In the genomic region with DNA sequence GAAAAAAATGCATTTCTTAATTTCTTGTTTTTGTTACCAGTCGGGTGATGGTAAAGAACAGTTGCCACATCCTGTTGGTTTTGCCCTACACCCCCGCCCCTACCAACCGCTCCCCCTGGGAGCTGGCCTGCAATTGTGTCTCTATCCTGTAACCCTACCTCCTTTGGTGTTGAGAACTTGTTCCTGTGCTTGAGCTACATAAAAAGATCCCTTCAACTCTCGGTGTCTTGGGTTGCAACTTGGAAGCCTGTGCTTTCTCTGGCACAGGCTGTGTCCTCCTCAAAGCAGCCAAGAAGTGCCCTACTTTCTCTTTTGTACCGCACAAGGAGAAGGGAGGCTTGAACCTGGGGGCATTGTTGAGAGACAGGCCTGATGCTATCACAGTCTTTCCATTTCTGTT, we compare ENCODE assay signal across 10 mouse cellular contexts.
DNase-seq lines count a peak whose midpoint lies in the region; ATAC-seq and TF ChIP-seq lines count a peak whose summit lies in the region.
"Had no signal": no experiment of that assay in that cellular context is flagged by ENCODE, and none has a peak within 500 bp of the region (broad histone marks: within the 10 kb centered on the region; RNA-seq: fewer than 3 reads in every experiment).

No protein-coding gene starts in this region.

- no peak overlapping the region for H3K4me2 ChIP-seq in embryonic facial prominence, embryonic 15.5 days (replicated peaks)
- H3K4me2 ChIP-seq in lung, embryonic 16.5 days (ENCODE audit: low read depth, low read length) = no peak overlapping the region
- H3K4me2 ChIP-seq: forebrain, embryonic 15.5 days had no signal

- no peak overlapping the region for H3K9ac ChIP-seq in embryonic facial prominence, embryonic 15.5 days
- H3K9ac ChIP-seq in lung, embryonic 16.5 days (ENCODE audit: low read length) = no peak overlapping the region
- H3K9ac ChIP-seq: forebrain, embryonic 15.5 days had no signal

- H3K27me3 ChIP-seq in embryonic facial prominence, embryonic 15.5 days = no peaks in the 10 kb centered on the region
- H3K27me3 ChIP-seq in embryonic facial prominence, embryonic 10.5 days (replicated peaks; ENCODE audit: low read depth, poor library complexity, severe bottlenecking) = no peaks in the 10 kb centered on the region
- no peaks in the 10 kb centered on the region for H3K27me3 ChIP-seq in lung, embryonic 16.5 days (ENCODE audit: control insufficient read depth, insufficient read depth, low read depth, low read length)
- H3K27me3 ChIP-seq: forebrain, embryonic 15.5 days had no signal

- 59% methylated on average over 5 of the region's 5 CpGs for WGBS in embryonic facial prominence, embryonic 15.5 days
- WGBS in embryonic facial prominence, embryonic 10.5 days = 76% methylated on average over 5 of the region's 5 CpGs
- WGBS in lung, embryonic 16.5 days = 66% methylated on average over 5 of the region's 5 CpGs
- 53% methylated on average over 5 of the region's 5 CpGs for WGBS in lung, adult 2 months

- TF ChIP-seq CTCF in lung, adult 2 months (IDR thresholded peaks at IDR 0.05; ENCODE audit: insufficient read depth, low read length) = no peak

- H3K9me3 ChIP-seq in embryonic facial prominence, embryonic 15.5 days (replicated peaks) = no peaks in the 10 kb centered on the region
- no peaks in the 10 kb centered on the region for H3K9me3 ChIP-seq in embryonic facial prominence, embryonic 10.5 days
- H3K9me3 ChIP-seq in lung, embryonic 16.5 days (ENCODE audit: control insufficient read depth, low read length) = no peaks in the 10 kb centered on the region
- H3K9me3 ChIP-seq: forebrain, embryonic 15.5 days had no signal

- 0 out of 2 replicates have a peak overlapping the region, but pooled peaks have one; percentile 11 for H3K27ac ChIP-seq in embryonic facial prominence, embryonic 15.5 days (replicated peaks)
- no peak overlapping the region for H3K27ac ChIP-seq in embryonic facial prominence, embryonic 10.5 days (replicated peaks)
- peak overlapping the region; percentile 61 for H3K27ac ChIP-seq in lung, embryonic 16.5 days (ENCODE audit: low read length)
- H3K27ac ChIP-seq: forebrain, embryonic 15.5 days had no signal

- H3K4me3 ChIP-seq in embryonic facial prominence, embryonic 15.5 days (replicated peaks) = no peak overlapping the region
- H3K4me3 ChIP-seq in embryonic facial prominence, embryonic 10.5 days = no peak overlapping the region
- no peak overlapping the region for H3K4me3 ChIP-seq in lung, embryonic 16.5 days (ENCODE audit: low read length)
- no peak overlapping the region for H3K4me3 ChIP-seq in lung, adult 2 months (replicated peaks; ENCODE audit: extremely low read depth, low read depth, low read length)
- H3K4me3 ChIP-seq: forebrain, embryonic 15.5 days had no signal

- H3K36me3 ChIP-seq in embryonic facial prominence, embryonic 15.5 days = no peaks in the 10 kb centered on the region
- H3K36me3 ChIP-seq in embryonic facial prominence, embryonic 10.5 days (replicated peaks) = no peaks in the 10 kb centered on the region
- no peaks in the 10 kb centered on the region for H3K36me3 ChIP-seq in lung, embryonic 16.5 days (ENCODE audit: control insufficient read depth, insufficient read depth, low read length)
- H3K36me3 ChIP-seq: forebrain, embryonic 15.5 days had no signal

- no peak for DNase-seq in embryonic facial prominence, embryonic 10.5 days (ENCODE audit: low spot score)
- no peak for DNase-seq in lung, adult 2 months
- DNase-seq in thymus, postnatal 36 days = peak; percentile 70 to 85
- no peak for DNase-seq in Muller cell, postnatal 12 days (ENCODE audit: inconsistent ontology term)
- no peak for DNase-seq in frontal cortex, postnatal 14 days (ENCODE audit: low spot score in 2 of 2)

- TF ChIP-seq POLR2A in lung, adult 2 months (IDR thresholded peaks at IDR 0.05; ENCODE audit: borderline replicate concordance, extremely low read depth, low read depth, low read length) = no peak

- no peak for ATAC-seq in embryonic facial prominence, embryonic 15.5 days (ENCODE audit: insufficient number of reproducible peaks, low FRiP score, low TSS enrichment, low read depth)
- no peak for ATAC-seq in lung, embryonic 16.5 days (ENCODE audit: low read depth)
- ATAC-seq in monocyte, adult 5-6 weeks (replicated peaks; ENCODE audit: insufficient number of reproducible peaks, low FRiP score, low TSS enrichment, poor library complexity, severe bottlenecking) = peak; percentile 41; the same call in 1 of the 2 replicates
- ATAC-seq: forebrain, embryonic 15.5 days; hindbrain, embryonic 16.5 days had no signal

- peaks cover 9% of the 10 kb centered on the region; the same call in 1 of the 2 replicates for H3K4me1 ChIP-seq in embryonic facial prominence, embryonic 15.5 days
- H3K4me1 ChIP-seq in embryonic facial prominence, embryonic 10.5 days = peaks cover 16% of the 10 kb centered on the region
- peaks cover 6% of the 10 kb centered on the region; the same call in 1 of the 2 replicates for H3K4me1 ChIP-seq in lung, embryonic 16.5 days (replicated peaks; ENCODE audit: control insufficient read depth, insufficient read depth, low read length)
- peaks cover 12% of the 10 kb centered on the region for H3K4me1 ChIP-seq in lung, adult 2 months (ENCODE audit: control insufficient read depth, insufficient read depth, low read length)

Comparison
In these comparisons a context has a peak if more than half of its experiments do, and no peak if none do; other contexts are left out.
1. DNase-seq: peak in thymus, postnatal 36 days (2 of 2); none in embryonic facial prominence, embryonic 10.5 days (single experiment), lung, adult 2 months (single experiment), Muller cell, postnatal 12 days (single experiment) and frontal cortex, postnatal 14 days (0 of 2).